Mouse (Mus musculus) ovary, adult 18-20 months (tissue): Measurements from ENCODE around the gene Fgf8.

ENCODE experiments used
- DNase-seq: peaks from one replicate; pipeline ENCODE4 v3.0.0; 2022; ENCODE audit warnings: low spot score, mixed read lengths

The Fgf8 gene

DNA sequence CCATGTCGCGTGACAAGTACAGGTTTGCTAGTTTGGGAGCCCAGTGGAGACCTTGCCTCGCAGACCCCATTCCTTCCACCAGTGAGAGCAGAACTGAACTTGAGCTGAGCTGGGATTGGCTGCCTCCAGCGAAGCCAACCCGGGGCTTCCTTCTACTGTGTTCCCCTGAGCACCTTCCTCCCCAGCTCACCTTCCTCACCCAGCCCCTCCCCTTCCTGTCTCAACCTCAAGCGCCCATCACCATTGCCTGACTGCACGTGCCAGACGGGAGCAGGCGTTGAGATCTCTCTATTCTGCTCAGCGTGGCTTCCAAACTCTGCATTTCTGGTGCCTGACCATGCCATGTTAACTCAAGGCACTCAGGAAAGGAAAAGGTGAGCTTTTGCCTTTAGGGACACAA is 15.5 kb downstream of the Fgf8 start:
- DNase-seq, result no peak

DNA sequence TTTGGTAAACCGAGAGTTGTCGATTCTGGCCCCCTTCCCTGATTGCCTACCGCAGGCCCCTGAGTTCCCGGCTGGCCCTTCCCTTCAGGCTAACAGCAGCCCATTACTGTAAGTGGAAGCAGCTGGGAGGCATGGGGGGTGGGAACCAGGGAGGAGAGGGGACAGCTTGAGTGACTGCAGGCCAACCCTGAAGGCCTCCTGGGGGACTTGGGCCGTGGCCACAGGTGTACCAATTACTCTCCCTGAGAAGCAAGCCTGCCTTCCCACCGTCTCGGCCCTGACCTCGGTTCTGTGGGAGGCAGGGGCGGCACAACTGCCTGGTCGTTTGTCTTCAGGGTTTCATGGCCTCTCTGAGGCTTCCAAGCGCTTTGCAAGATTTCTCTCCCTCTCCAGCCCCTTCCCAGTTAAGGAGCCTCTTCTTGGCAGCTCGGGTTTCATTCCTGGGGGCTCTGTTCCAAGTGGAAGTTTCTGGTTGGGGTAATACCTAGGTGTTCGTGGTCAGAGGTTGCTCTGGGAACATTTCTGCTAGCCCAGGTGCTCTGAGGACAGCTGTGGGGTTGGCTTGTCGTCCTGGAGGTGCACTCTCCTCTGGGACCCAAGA is 16.9 kb downstream of the Fgf8 start:
- no peak for DNase-seq

- no peak for DNase-seq
These were observed 20.5 kb downstream of the Fgf8 start for GRCm38 (mm10) chr19:45722188-45722587.

DNA sequence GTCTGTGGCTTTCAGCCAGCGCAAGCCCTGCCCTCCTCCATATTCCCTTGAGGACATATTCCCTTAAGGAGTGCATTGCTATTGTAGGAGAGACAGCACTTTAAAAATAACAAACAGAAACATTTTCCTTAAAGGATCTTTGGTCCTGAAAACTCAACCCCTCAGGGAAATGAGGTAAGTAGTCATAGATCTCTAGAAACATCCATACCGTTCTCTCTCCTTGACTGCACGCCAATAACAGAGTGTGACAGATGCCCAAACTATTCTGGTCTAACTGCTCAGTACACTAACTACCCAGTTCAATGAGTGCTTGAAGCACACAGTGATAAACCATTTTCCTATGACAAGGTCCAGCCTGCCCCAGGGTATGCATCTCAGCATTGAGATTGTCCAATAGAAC is 24.4 kb downstream of the Fgf8 start:
- no peak for DNase-seq

GRCm38 (mm10) chr19:45717493-45718220 is 25.1 kb downstream of the Fgf8 start:
- DNase-seq, result peak; percentile 29

- DNase-seq, result no peak
These were observed 34.0 kb downstream of the Fgf8 start for GRCm38 (mm10) chr19:45708704-45709103.

- DNase-seq, result peak; percentile 28
These were observed 46.5 kb downstream of the Fgf8 start for GRCm38 (mm10) chr19:45696281-45696600.

DNA sequence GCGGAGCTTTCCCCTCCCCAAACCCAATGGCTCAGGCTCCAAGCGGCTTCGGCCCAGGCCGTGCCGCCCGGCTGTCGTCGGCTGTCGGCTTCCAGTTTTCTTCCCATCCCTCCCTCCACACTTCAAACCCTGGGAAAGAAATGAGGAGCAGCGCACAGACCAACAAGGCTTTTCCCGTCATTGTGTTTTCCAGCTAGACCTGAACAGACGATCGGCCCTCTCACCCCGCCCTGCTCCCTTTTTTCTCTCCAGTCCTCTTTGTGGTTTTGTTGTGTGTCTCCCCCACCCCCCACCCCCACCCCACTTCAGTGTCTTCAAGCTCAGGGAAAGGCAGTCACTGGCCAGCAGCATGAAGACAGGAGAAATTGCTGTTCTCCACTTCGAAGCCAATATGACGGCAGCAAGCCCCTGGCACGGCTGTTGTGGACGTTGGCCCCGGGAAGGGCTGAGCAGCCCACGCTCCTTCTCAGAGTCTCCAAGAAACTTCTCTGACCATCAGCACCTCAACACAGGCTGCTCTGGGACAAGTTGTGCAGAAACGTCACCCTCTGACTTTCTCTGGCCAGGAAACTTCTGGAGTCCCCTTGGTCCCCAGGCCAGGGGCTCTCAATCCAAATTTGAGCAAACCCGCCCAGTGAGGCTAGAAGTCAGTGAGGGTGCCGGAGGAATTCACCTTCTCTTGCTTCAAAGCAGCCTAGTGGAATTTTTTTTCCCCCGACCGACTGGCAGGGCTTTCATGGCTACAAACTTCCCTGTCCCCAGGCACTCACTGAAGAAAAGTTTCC is 47.0 kb downstream of the Fgf8 start:
- no peak for DNase-seq

DNA sequence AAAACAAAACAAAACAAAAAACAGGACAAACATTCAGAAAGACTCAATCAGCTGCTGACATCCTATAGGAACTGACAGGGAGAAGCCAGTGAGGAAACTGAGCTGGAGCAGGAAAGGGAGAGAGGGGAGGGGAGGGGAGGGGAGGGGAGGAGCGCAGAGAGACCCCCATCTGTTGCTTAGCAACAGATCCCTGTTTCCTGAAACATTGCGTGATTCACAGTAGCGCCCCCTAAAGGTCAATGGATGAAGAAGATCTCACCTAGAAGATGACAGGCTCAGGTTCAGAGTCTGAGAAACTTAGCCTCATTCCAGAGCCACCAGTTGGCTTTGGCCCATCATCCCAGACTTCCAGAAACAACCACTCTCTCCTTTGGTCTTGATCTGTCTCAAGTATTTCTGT is 48.7 kb downstream of the Fgf8 start:
- no peak for DNase-seq

- no peak for DNase-seq
These were observed 50.5 kb downstream of the Fgf8 start for GRCm38 (mm10) chr19:45692211-45692610.

GRCm38 (mm10) chr19:45691001-45691535 is 51.6 kb downstream of the Fgf8 start:
- no peak for DNase-seq

DNA sequence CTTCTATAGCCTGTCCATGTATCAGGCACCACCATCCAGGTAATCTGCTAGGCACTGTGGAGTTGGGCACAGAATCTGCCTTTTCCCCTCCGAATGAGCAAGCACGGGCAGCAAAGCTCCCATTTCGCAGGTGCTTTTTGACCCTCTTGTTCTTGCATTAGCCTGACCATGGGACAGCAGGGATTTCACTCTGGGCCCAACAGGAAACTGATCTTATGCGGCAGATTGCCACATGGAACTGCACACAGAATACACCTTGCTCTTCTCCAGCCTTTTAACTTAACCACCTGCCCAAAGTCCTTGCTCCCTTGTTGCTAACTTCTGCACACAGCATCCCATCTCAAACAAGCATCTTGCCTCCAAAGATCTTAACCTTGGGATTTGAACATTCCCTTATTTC is 55.7 kb downstream of the Fgf8 start:
- DNase-seq, result no peak
